Mouse (Mus musculus) heart, adult 2 months (tissue): ENCODE data around the gene Prmt7.

ENCODE experiments used
- CTCF ChIP-seq: fragments of 200-600 bp; IDR thresholded peaks from 2 replicates; pipeline ENCODE4 v1.8.1; 2022; ENCODE audit warnings: antibody characterized with exemption, mild to moderate bottlenecking, moderate library complexity
- EP300 ChIP-seq: fragments of 200-500 bp; IDR thresholded peaks from 2 replicates; pipeline ENCODE4 v1.6.1; 2011; ENCODE audit warnings: low read depth, low read length, control low read depth; ENCODE audit not compliant: insufficient read depth
- POLR2A ChIP-seq: fragments of 200-500 bp; IDR thresholded peaks from 2 replicates; pipeline ENCODE4 v1.6.1; 2011; ENCODE audit warnings: mild to moderate bottlenecking, low read depth, low read length, control low read depth; ENCODE audit not compliant: insufficient read depth

- no peak for TF ChIP-seq CTCF
- no peak for TF ChIP-seq POLR2A
- peak; percentile 70; the same call in 1 of the 2 replicates for TF ChIP-seq EP300
Observed at GRCm38 (mm10) chr8:106185628-106186270, 25.0 kb upstream of the Prmt7 start.
